Mouse (Mus musculus) layer of hippocampus, adult 9-10 months (tissue): ENCODE results near the gene Rnaset2b.
"Not testable (repeated sequence)": the region's sequence is repeated elsewhere in the genome, so short reads cannot be mapped to it uniquely, and the experiment has no call there.

Source experiments
- DNase-seq: peaks from one replicate; pipeline ENCODE4 v3.0.0; 2022; ENCODE audit warnings: low spot score

The Rnaset2b gene

GRCm38 (mm10) chr17:6970334-6970733, at the start of gene Rnaset2b:
TSS of gene Rnaset2b (plus strand) at chr17:6970634.
- not testable (repeated sequence) for DNase-seq

GRCm38 (mm10) chr17:6931625-6932024, 38.8 kb upstream of the Rnaset2b start:
- not testable (repeated sequence) for DNase-seq

DNA sequence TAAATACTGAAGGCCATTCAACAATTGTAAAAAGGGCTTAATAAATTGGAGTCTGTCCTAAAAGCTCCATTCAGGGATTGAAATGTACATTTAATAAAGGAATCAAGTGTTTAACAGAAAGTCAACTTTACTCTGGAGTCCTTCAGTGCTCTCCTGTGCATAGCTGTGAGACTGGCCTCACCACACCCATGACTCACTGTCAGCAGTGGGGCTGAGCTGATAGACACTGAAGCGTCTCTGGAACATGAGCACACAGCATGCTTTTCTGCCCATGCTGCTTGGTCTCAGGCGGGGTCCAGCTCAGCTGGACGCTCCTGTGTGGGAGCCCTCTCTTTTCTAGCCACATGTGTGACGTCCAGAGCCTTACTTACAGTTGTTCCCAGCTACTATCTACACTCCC, 27.9 kb upstream of the Rnaset2b start:
- DNase-seq = not testable (repeated sequence)

DNA sequence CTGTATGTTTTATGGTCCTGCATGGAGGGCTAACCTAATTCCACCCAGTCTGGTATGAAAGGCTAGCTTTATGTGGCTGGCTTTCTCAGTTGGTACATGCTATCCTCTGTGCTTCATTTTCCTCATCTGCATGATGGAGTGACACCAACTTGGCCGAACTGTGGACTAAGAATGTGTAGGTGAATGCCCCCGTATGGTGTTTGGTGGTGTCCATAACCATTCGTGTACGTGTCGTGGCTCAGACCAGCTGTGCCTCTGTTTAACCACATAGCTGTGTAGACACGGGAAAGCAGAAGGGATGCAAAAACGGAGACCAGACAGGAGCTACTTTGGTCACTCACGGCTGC, 22.8 kb upstream of the Rnaset2b start:
- not testable (repeated sequence) for DNase-seq

- peak; percentile 68 for DNase-seq
Observed at GRCm38 (mm10) chr17:6947984-6948768, 22.3 kb upstream of the Rnaset2b start, which contains the start of gene Rsph3b. TSS of gene Rsph3b (minus strand) at chr17:6948682.

GRCm38 (mm10) chr17:6948769-6949228, 21.6 kb upstream of the Rnaset2b start:
- DNase-seq = not testable (repeated sequence)

- not testable (repeated sequence) for DNase-seq
Observed at GRCm38 (mm10) chr17:6958881-6959280, 11.6 kb upstream of the Rnaset2b start.

DNA sequence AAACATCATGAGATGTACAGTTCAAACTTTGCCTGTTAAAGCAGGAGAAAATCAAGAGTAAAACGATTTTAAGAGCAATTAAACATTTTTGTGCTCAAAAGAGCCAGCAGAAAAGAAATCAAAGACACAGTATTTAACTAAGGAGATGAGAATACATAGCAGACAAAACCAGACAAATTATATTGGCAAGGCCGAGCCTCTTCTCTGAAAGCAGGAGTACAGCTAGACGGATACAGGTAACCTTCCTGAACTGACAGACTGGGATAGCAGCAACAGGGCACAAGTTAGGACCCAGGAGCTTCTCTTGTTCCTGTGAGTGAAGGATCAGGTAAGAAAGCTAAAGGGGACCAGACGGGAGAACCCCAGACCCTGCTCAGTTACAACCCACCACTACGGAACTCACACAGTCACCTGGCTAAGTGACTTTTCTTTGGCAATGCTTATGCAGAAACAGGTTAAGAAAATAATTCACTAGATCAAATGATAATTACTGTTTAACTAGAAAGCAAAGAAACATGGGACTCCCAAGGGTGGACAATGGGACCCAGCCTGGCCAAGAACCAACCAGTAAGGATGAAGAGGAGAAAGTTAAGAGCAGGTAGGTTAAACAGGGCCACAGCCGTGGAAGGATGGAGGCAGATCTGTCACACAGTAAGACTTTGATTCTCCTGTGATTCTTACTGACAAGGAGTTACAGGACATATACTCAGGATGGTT, 10.7 kb upstream of the Rnaset2b start:
- DNase-seq = not testable (repeated sequence)

GRCm38 (mm10) chr17:6960349-6960748, 10.1 kb upstream of the Rnaset2b start:
- not testable (repeated sequence) for DNase-seq

GRCm38 (mm10) chr17:6960776-6961175, 9.7 kb upstream of the Rnaset2b start, which contains the start of gene Tagap1:
TSS of gene Tagap1 (minus strand) at chr17:6961156.
- not testable (repeated sequence) for DNase-seq

GRCm38 (mm10) chr17:6961181-6962000, 9.0 kb upstream of the Rnaset2b start:
- DNase-seq = peak; percentile 31

- not testable (repeated sequence) for DNase-seq
Observed at GRCm38 (mm10) chr17:6962339-6962738, 8.1 kb upstream of the Rnaset2b start.

GRCm38 (mm10) chr17:6962936-6963335, 7.5 kb upstream of the Rnaset2b start:
- DNase-seq = not testable (repeated sequence)

DNA sequence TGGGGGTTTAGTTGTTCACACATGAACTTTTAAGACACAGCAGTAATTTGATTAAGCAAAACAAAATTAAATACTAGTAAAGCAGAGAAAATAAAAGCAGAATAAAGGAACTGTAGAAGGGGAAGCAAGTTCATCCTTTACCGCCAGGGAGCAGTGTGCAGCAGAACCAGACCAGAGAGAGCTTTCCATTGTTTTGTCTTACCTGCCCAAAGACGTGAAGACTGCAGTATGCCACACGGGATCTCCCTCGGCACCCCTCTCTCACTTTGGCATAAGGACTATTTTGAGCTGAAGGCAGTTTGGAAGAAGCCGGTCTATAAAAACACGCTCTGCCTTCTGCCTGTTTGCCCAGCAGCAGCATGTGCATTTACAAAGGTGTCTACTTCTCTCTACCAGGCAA, 5.1 kb upstream of the Rnaset2b start:
- DNase-seq = not testable (repeated sequence)

DNA sequence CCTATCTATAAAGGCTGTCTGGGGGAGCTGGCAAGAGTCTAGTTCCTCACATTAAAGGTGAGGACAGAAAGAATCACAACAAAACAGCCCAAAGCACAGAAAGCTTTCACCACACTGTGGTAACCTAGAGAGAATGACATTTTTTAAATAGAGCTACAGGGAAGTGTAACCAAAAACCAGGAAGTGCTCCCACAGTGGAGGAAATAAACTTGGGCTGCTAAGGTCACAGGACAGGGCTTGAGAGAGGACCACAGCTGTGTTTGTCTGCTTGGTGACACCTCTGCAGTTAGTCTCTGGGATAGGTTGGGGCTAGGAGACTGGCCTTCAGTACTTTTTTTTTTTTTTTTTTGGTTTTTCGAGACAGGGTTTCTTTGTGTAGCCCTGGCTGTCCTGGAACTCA, 2.8 kb upstream of the Rnaset2b start:
- not testable (repeated sequence) for DNase-seq

- DNase-seq = not testable (repeated sequence)
Observed at GRCm38 (mm10) chr17:6971238-6971637, 804 bp downstream of the Rnaset2b start.

GRCm38 (mm10) chr17:6972836-6973396, 2.5 kb downstream of the Rnaset2b start:
- not testable (repeated sequence) for DNase-seq

DNA sequence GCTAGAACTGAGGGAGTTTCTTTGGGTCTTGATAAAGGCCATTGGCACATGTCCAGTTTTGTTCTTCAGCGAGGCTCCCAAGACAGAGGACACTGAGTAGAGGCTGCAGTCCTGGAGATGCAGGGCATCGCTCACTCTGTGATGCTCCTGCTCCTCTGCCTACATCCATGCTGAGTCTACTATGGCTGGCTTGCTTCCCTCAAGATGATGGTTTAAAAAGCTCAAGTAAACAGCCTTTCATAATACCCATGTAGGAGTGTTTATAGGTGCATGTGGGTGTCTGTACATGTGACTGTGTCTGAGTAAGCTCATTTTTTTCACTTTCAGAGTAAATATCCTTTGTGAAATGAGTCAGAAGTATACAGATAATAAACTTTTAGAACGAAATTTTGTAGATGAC, 4.6 kb downstream of the Rnaset2b start:
- not testable (repeated sequence) for DNase-seq

DNA sequence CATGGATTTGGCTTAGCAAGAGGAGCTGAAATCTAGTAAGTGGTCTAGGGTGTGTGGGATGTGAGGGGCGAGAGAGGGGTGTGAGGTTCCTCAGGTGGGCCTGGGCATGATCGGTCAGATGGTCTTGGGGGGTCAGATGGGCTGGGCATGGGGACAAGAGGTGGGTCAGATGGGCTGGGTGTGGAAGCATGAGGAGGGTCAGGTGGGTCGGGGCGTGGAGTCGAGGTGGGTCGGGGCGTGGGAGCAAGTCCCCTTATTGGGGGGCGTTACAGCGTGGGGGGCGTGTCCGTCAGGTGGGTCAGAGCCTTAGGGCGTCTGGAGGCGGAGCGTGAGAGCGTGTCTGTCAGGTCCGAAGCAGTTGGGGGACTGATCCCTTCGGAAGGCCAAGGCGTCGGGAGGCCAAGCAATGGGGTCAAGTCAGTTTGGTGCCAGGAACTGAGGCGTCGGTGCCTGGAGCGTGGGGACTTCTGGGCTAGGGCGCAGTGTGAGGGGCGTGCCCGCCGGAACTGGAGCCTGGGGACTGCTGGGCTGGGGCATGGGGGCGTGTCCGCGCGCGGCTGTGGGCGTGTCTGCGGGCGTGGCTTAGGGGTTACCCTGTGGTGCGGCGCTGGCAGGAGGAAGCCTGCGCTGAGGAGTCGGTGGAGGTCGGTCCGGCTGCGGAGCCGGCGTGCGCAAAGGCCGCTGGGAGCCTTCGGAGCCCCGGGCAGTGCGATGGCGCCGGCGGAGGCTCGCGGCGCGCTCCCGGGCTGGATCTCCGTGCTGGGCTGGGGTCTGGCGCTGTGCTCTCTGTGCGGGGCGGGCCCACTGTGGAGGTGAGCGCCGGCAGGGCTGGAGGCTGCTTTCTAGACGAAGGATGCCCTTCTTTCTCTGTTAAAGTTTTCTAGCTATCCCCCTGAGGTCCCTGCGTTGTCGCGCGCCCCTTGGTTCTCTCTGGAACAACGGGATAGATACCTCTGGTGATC, 8.1 kb downstream of the Rnaset2b start, which contains the start of gene Gm49721:
Gene Gm49721, plus strand, starts transcription at position 618 of the 962 bp plus-strand sequence.
- not testable (repeated sequence) for DNase-seq

GRCm38 (mm10) chr17:6979380-6979779, 8.9 kb downstream of the Rnaset2b start:
- not testable (repeated sequence) for DNase-seq
